Mouse (Mus musculus): ENCODE measurements at regions not wholly inside any gene's neighbourhood (a gene's known extent, or its start where the extent isn't known, plus 50 kb on each side); places are given as distances from the start of the nearest gene placed in this dataset.

DNA sequence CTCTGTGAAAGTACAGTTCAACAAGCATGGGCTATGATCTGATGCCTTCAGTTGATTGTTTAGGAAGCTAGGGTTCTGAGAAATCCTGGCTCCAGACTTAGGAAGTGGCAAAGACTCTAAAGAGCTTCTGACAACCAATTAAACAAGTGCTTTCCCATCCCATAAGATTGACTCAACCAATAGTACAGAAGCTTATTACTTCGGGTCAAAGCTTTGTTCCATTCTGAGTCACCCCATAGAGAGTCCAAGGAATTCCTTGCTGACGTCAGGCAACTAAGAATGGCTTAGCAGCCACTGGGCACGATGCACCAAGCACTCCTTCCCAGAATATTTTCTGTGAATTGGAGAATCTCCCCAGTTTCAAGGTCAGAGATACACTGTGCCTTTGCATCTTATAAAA, 59.0 kb upstream of the Ntm start:
- Histone ChIP-seq H3K9me3 (no peaks in the 10 kb centered on the region), H3K27me3 (replicated peaks) (no peaks in the 10 kb centered on the region), H3K4me3 (replicated peaks) (no peak overlapping the region), H3K27ac (no peak overlapping the region), H3K9ac (no peak overlapping the region), H3K4me1 (no peaks in the 10 kb centered on the region), H3K36me3 (no peaks in the 10 kb centered on the region), H3K4me2 (no peak overlapping the region)
- ATAC-seq (ENCODE audit: insufficient read depth, low FRiP score, low read depth) = no peak
- 69% methylated on average over 3 of the region's 3 CpGs for whole genome bisulfite sequencing

DNA sequence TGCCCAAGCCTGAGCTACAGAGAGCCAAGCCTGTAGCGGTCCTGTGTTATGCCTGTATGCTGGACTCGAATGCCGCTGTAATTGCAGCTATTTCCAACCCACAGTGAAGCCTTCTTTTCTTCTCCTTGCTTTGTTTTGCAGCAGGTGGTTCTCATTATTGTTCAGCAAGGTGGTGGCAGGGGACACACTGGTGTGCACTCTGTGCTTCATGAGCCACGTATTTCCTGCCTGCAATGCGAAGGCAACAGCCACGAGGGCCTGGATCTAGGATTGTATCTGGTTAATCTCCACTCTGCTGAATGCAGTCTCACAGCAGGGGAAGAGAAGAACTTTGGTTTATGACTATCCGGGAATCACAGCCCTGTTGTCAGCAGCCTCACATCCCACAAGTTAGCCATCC, 62.3 kb upstream of the Ntm start:
- 60% methylated on average over 7 of the region's 7 CpGs for WGBS
- Histone ChIP-seq H3K27me3 (replicated peaks) (no peaks in the 10 kb centered on the region), H3K4me2 (no peak overlapping the region), H3K9ac (no peak overlapping the region), H3K4me1 (no peaks in the 10 kb centered on the region), H3K27ac (no peak overlapping the region), H3K4me3 (replicated peaks) (no peak overlapping the region), H3K9me3 (no peaks in the 10 kb centered on the region), H3K36me3 (no peaks in the 10 kb centered on the region)
- no peak for ATAC-seq (ENCODE audit: insufficient read depth, low FRiP score, low read depth)

DNA sequence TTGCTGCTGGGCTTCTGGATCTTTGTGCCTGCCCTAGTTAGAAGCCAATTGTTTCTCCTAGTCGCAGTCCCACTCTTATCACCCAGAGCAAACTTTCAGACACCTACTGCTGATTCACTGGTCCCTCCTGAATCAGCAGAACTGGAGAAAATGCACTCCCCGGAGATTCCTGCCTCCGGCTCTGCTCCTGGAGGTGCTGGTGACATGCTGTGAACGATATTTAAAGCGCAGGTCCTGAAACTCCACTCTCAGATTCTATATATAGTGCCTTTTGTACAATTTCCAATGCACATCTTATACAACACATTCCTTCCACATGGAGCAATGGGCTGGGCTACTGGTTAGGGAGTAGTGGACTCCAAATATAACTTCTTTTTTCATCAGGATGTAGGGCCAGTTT, 64.0 kb upstream of the Ntm start:
- Histone ChIP-seq H3K36me3 (no peaks in the 10 kb centered on the region), H3K9me3 (no peaks in the 10 kb centered on the region), H3K4me3 (replicated peaks) (no peak overlapping the region), H3K9ac (no peak overlapping the region), H3K27me3 (replicated peaks) (no peaks in the 10 kb centered on the region), H3K4me1 (no peaks in the 10 kb centered on the region), H3K4me2 (no peak overlapping the region), H3K27ac (no peak overlapping the region)
- ATAC-seq (ENCODE audit: insufficient read depth, low FRiP score, low read depth) = no peak
- 54% methylated on average over 5 of the region's 5 CpGs for WGBS

DNA sequence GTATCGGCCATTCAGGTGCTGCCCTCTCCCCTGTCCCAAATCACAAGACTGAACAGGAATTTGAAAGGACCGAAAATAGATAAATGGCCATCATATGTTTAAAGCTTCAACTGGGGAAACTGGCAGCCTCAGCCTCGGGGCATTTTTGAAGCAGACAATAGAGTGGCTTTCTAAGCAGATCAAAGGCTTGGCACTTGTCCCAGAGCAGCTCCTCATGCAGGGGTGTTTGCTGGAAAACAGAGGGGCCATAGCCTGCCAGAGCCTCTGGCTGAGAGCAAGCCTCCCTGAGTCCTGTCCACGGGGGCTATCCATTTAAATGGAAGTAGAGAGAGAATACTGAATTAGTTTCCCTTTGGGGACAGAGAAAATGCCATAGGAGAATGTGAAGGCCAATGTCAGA, 77.5 kb upstream of the Ntm start:
- Histone ChIP-seq H3K9me3 (no peaks in the 10 kb centered on the region), H3K9ac (no peak overlapping the region), H3K27ac (no peak overlapping the region), H3K4me1 (no peaks in the 10 kb centered on the region), H3K4me2 (no peak overlapping the region), H3K4me3 (replicated peaks) (no peak overlapping the region), H3K27me3 (replicated peaks) (no peaks in the 10 kb centered on the region), H3K36me3 (no peaks in the 10 kb centered on the region)
- 40% methylated on average over 4 of the region's 4 CpGs for WGBS
- ATAC-seq (ENCODE audit: insufficient read depth, low FRiP score, low read depth) = no peak

DNA sequence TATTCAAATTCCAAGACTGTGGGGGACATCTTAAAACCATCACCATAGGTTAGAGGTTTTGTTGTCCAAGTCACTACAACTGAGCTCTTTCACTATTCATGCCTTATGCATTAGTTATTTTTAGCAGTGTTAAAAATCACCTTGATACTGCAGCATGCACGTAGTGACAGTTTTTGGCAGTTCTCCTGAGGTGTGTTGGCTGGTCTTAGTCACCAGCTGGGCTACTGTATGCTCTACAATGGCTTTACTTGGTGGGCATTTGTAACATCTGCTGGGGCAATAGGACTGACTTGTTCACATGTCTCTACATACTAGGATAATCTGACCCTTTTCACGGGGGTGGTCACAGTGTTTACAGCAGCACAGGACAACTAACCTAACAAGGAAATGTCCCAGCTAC, 101.6 kb upstream of the Ntm start:
- Histone ChIP-seq H3K27ac (no peak overlapping the region), H3K4me1 (no peaks in the 10 kb centered on the region), H3K9me3 (no peaks in the 10 kb centered on the region), H3K27me3 (replicated peaks) (no peaks in the 10 kb centered on the region), H3K4me3 (replicated peaks) (no peak overlapping the region), H3K4me2 (no peak overlapping the region), H3K36me3 (no peaks in the 10 kb centered on the region), H3K9ac (no peak overlapping the region)
- 68% methylated on average over 2 of the region's 2 CpGs for WGBS
- ATAC-seq (ENCODE audit: insufficient read depth, low FRiP score, low read depth) = no peak

DNA sequence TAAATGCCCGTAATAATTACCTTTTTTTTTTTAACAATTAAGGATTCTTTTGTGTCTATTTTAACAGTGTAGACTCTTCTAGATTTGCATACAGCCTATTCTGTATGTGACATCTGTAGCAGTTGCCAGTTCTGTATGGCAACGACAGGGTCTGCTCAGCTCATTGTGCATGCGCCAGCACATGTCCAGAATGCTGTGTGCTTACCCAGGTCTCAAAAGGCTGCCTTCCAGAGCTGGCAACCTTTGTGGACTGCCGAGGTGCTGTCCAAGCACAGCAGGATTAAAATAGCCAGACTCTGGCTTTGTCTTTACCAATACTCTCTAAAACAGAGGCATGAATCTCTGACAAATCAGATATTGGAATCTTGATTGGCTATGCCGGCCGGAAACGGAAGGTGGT, 105.0 kb upstream of the Ntm start:
- H3K27me3 ChIP-seq (replicated peaks) = no peaks in the 10 kb centered on the region
- ATAC-seq (ENCODE audit: insufficient read depth, low FRiP score, low read depth) = no peak
- no peak overlapping the region for H3K4me3 ChIP-seq (replicated peaks)
- no peaks in the 10 kb centered on the region for H3K36me3 ChIP-seq
- H3K9ac ChIP-seq = no peak overlapping the region
- no peaks in the 10 kb centered on the region for H3K4me1 ChIP-seq
- H3K27ac ChIP-seq = no peak overlapping the region
- H3K4me2 ChIP-seq = no peak overlapping the region
- no peaks in the 10 kb centered on the region for H3K9me3 ChIP-seq
- WGBS = 80% methylated on average over 7 of the region's 7 CpGs

DNA sequence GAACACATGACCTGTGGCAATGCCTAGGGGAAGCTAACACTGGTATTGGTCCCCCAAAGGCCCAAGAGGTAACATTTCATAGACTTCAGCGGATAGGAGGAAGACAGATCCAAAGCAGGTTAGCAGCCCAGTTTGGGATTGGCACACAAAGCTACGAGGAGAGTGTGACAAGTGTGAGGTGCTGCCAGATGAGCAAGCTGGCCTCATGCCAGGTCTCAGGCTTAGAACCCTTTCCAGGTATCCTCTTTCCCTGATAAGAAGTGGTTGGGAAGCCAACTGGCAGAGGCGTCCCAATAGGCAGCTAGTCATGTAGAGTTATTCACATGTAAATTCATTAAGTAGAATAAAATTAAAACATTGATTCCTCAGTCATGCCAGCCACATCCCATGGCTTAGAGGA, 112.3 kb upstream of the Ntm start:
- Histone ChIP-seq H3K9me3 (no peaks in the 10 kb centered on the region), H3K9ac (no peak overlapping the region), H3K4me2 (no peak overlapping the region), H3K4me3 (replicated peaks) (no peak overlapping the region), H3K4me1 (no peaks in the 10 kb centered on the region), H3K27me3 (replicated peaks) (no peaks in the 10 kb centered on the region), H3K36me3 (no peaks in the 10 kb centered on the region), H3K27ac (no peak overlapping the region)
- ATAC-seq (ENCODE audit: insufficient read depth, low FRiP score, low read depth) = no peak
- WGBS = 89% methylated on average over 3 of the region's 3 CpGs

DNA sequence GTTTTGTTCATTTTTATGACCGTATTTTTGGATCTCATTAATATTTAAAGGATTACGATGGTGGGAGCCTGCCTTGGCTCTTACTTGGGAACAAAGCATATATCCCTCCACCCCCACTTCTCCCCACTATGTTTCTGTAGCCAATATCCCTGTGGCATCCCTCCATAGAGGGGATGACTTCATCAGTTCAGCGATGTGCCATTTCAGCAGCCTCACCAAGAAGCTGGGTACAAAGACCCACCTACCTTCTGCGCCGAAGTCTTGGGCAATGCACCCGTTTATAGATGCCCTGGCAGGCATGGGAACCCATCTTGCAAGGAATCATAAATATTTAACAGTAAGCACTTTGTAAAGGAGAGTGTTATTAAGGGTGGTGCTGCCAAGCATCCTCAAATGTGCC, 113.1 kb upstream of the Ntm start:
- no peak overlapping the region for H3K4me3 ChIP-seq (replicated peaks)
- H3K4me2 ChIP-seq = no peak overlapping the region
- no peaks in the 10 kb centered on the region for H3K9me3 ChIP-seq
- no peaks in the 10 kb centered on the region for H3K4me1 ChIP-seq
- H3K27ac ChIP-seq = no peak overlapping the region
- ATAC-seq (ENCODE audit: insufficient read depth, low FRiP score, low read depth) = no peak
- WGBS = 87% methylated on average over 6 of the region's 6 CpGs
- H3K27me3 ChIP-seq (replicated peaks) = no peaks in the 10 kb centered on the region
- H3K36me3 ChIP-seq = no peaks in the 10 kb centered on the region
- no peak overlapping the region for H3K9ac ChIP-seq

DNA sequence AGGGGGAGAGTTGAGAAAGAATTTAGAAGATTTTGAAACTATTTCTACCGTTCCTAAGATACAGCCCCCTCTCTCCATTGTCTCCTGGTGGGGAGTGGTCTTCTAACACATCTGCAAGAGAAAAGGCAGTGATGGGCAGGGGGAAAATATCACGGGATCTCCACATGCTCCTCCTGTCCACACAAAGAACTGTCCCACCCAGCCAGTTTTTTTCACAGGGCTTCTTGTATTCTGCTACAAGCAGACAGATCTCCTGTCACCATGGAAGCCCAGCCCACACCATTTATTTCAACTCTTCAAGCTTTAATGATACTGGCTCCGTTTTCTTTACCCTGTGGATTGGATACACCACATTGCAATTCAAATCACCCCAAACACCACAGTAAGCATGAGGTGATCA, 113.5 kb upstream of the Ntm start:
- H3K36me3 ChIP-seq = no peaks in the 10 kb centered on the region
- 45% methylated on average over 3 of the region's 3 CpGs for WGBS
- no peak overlapping the region for H3K4me2 ChIP-seq
- H3K9ac ChIP-seq = no peak overlapping the region
- H3K27me3 ChIP-seq (replicated peaks) = no peaks in the 10 kb centered on the region
- ATAC-seq (ENCODE audit: insufficient read depth, low FRiP score, low read depth) = no peak
- H3K4me1 ChIP-seq = no peaks in the 10 kb centered on the region
- H3K9me3 ChIP-seq = no peaks in the 10 kb centered on the region
- no peak overlapping the region for H3K4me3 ChIP-seq (replicated peaks)
- H3K27ac ChIP-seq = no peak overlapping the region

DNA sequence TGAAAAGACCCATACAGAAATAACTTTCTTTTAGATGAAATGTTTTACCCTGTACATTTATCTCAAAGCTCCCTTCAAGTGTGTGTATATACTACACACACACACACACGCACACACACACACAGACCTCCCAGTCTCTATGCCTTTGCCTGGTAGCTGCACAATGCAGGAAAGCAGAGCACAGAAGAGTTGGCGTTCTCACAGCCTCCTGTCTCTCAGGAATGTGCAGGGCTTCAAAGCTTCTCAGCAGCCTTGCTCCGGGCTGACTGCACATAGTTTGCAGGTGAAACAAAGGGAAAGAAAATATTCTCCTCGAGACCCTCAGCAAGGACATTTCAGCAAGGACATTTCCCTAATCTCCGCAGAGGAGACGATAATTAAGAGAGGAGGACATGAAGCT, 139.0 kb upstream of the Ntm start:
- H3K4me2 ChIP-seq = no peak overlapping the region
- no peak overlapping the region for H3K4me3 ChIP-seq (replicated peaks)
- H3K36me3 ChIP-seq = no peaks in the 10 kb centered on the region
- no peaks in the 10 kb centered on the region for H3K9me3 ChIP-seq
- ATAC-seq (ENCODE audit: insufficient read depth, low FRiP score, low read depth) = no peak
- H3K27me3 ChIP-seq (replicated peaks) = no peaks in the 10 kb centered on the region
- 43% methylated on average over 6 of the region's 6 CpGs for WGBS
- H3K27ac ChIP-seq = no peak overlapping the region
- no peaks in the 10 kb centered on the region for H3K4me1 ChIP-seq
- H3K9ac ChIP-seq = no peak overlapping the region

DNA sequence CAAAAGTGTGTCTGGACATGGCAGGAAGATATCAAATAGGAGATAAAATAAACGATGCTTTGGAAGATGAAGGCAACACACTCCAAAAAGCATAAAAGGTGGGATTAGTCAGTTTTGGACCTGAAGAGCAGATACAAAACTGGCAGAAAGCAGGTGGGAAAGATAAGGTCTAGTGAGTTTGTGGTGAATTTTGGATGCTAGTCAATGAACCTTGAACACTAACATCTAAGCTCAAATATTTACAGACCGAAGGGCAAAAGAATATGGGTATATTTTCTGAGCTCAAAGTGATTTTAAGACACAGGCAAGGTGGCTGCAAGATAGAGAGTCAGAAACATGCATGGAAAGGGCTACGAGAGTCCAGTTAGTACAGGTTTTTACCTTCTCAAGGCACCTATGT, 159.4 kb upstream of the Ntm start:
- Histone ChIP-seq H3K4me2 (no peak overlapping the region), H3K4me1 (no peaks in the 10 kb centered on the region), H3K27me3 (replicated peaks) (no peaks in the 10 kb centered on the region), H3K36me3 (no peaks in the 10 kb centered on the region), H3K9me3 (no peaks in the 10 kb centered on the region), H3K9ac (no peak overlapping the region), H3K27ac (no peak overlapping the region), H3K4me3 (replicated peaks) (no peak overlapping the region)
- 57% methylated on average over 3 of the region's 3 CpGs for WGBS
- ATAC-seq (ENCODE audit: insufficient read depth, low FRiP score, low read depth) = no peak

DNA sequence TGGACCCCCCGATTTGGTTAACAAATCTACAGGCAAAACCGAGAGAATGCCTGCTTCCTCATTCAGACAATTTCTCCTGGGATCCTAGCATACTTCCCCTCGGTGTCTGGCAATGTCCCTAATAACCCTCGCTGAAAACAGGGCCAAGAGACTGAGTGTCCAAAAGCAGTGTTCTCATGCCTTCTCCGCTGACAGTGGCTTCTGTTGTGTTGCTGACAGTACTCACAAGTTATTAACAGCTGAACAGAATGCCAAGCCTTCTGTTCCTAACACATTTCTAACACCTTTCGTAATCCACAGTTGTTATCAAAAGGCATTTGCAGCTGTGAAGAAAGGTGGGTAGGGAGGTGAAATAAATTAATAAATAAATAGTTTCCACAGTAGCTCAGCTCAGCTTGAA, 166.2 kb upstream of the Ntm start:
- Histone ChIP-seq H3K36me3 (no peaks in the 10 kb centered on the region), H3K9ac (no peak overlapping the region), H3K9me3 (no peaks in the 10 kb centered on the region), H3K4me1 (no peaks in the 10 kb centered on the region), H3K4me2 (no peak overlapping the region), H3K4me3 (replicated peaks) (no peak overlapping the region), H3K27me3 (replicated peaks) (no peaks in the 10 kb centered on the region), H3K27ac (no peak overlapping the region)
- 71% methylated on average over 6 of the region's 6 CpGs for WGBS
- no peak for ATAC-seq (ENCODE audit: insufficient read depth, low FRiP score, low read depth)

DNA sequence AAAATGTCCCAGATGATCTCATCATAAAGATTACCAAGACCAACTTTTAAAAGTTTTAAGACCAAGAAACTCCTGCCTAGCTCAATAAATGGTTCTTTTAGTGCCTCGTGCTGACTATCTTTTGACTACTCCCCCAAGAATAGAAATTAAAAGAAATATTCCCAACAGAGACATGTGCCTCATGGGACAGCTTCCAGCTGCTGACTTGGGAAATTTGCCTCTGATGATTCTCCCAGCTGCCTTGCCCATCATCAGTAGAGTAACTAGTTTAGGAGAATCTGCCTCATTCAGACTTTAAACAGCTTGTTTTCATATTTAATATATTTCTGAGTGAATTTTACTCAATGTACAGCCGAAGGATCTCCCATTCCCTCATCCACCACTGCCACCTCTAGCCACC, 168.7 kb upstream of the Ntm start:
- no peak overlapping the region for H3K9ac ChIP-seq
- H3K4me3 ChIP-seq (replicated peaks) = no peak overlapping the region
- H3K9me3 ChIP-seq = no peaks in the 10 kb centered on the region
- no peak overlapping the region for H3K27ac ChIP-seq
- H3K36me3 ChIP-seq = no peaks in the 10 kb centered on the region
- H3K27me3 ChIP-seq (replicated peaks) = 0 out of 2 replicates have a peak, but pooled peaks cover 2% of the 10 kb centered on the region
- WGBS = 56% methylated on average over 2 of the region's 2 CpGs
- H3K4me2 ChIP-seq = no peak overlapping the region
- no peak for ATAC-seq (ENCODE audit: insufficient read depth, low FRiP score, low read depth)
- no peaks in the 10 kb centered on the region for H3K4me1 ChIP-seq

Data from stomach, embryonic 15.5 days (tissue).